Mouse (Mus musculus) spleen, adult 12 weeks (tissue): Measurements from ENCODE around the gene Taf8.

Experiments used
- DNase-seq: peaks from one replicate; pipeline ENCODE4 v3.0.0; 2022; ENCODE audit warnings: low spot score

Gene Taf8

DNA sequence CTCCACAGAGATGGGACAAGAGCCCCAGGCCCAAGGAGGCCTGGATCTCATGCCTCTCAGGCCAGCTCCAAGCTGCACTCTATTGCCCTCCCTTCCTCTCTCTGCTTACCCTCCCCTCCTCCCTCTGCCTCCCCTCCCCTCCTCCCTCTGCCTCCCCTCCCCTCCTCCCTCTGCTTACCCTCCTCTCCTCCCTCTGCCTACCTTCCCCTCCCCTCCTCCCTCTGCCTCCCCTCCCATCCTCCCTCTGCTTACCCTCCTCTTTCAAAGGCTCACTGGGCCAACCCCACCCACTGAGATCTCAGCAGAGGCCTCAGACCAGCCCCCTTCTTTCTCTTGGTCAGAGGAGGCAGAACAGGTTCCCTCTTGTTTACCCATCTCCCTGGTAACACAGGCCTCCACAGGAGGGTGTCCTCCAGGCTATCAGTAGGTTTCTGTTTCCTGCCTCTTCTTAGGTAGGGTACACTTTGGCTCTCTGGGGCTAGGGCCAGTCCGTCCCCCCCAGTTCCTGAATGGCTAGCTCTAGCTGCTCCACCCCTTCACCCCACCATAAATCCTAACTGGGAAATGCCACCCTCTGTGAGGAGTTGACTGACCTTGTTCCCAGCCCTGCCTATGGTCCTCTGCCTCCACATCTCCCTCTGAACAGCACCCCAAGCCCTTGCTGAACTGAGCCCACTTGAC is 17.7 kb downstream of the Taf8 start:
- DNase-seq: no peak

DNA sequence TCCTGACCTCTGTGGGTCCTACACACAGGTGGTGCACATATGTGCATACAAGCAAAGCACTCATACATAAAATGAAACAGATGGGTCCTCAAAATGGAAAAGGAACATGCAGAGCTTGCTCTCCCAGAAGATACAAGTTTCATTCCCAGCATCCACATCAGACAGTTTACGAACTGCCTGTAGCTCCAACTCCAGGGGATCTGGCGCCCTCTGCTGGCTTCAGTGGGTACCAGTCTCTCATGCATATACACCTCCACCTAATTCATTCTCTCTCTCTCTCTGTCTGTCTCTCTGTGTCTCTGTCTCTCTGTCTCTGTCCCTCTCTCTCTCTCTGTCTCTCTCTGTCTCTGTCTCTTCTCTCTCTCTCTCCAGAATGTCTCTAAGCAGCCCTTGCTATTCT is 19.7 kb downstream of the Taf8 start:
- peak; percentile 47 for DNase-seq

DNA sequence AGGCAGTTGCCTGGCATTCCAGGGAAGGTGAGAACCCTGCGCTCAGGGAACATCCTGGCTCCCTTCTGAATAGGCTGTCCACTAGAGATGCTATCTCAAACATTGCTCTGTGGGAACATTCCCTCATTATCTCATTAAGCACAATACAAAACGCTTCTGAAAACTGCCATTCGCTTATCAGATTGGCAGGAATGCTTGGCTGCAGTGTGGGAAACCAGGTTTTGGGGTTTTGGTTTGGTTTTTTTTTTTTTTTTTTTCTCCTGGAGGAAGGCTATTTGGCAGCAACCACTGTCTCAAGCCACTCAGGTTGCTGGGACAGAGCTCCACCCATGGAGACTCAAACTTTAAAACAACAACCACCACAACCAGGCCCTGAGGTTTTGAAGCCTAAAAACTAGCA is 22.2 kb downstream of the Taf8 start:
- no peak for DNase-seq

DNA sequence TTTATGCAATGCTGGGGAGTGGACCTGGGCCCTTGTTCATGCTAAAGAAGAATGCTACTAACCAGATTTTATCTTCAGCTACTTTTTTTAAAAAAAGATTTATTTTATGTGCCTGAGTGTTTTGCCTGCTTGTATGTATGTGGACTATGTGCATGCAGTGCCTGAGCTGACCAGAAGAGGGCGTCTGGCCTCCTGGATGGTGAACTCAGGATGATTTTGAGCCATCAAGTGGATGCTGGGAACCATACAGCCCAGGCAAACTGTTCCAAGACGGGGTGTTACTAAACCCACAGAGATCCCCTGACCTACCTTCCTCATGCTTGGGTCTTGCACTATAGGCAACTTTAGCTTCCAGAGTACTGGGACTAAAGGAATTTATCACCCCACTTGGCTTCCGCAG is 26.4 kb downstream of the Taf8 start:
- DNase-seq: peak; percentile 41

DNA sequence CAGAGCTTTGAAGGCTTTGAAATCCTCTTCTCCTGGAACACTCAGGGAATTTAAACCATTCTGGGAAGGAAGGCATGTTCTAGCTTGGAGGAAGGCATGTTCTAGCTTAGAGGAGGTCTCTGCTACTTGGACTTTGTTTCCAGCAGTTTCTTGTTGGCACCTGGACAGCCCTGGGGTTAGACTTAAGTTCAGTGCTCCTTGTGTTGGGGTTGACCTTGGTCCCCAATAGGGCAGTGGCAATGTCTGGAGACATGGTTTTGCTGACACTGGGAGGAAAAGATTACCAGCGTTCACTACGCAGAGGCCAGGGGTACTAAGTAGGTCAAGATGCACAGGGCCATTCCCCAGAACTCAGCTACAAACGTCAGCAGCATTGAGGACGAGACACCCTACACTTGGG is 26.9 kb downstream of the Taf8 start:
- no peak for DNase-seq

DNA sequence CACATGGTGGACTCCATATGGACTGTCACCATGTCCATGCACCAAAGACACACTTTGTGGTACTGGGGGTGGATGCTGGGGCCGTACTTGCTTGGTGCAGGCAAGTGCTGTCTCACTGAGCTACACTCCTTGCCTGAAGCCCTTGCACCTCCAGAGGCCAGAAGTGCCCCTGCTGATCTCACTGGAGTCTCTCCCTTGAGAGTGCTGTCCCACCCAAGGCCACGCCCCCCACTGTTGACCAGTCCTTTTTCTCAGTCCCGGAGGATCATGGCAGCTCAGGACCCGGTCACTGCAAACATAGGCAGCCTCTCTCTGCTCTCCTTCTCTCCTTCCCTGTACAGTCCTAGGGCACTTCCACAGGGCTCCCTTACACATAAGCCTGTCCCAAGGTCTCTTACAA is 27.8 kb downstream of the Taf8 start:
- DNase-seq: no peak

DNA sequence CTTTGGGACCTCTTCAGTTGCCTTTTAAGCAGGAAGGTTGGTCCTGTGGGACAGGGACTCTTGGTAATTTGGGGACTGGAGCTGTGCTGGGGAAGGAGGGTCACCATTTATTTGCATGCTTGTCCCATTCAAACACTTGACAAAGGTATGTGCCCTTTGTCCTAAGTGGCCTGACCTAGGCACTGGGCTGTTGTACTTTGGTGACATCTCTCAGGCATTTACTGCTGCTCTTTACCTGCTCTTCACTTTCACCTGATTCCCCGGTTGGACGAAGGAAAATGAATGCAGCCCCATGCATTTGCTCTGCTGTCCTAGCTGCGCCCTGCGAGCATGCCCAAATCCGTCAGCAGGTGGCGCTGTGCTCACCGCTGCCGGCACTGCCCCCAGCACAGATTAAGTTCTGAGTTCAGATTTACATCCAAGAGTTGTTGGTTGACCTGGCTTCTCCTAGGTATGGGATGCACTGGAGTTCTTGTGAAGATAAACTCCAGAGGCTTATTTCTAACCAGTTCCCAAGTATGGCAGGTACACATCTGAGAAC is 28.6 kb downstream of the Taf8 start:
- DNase-seq: peak; percentile 53

DNA sequence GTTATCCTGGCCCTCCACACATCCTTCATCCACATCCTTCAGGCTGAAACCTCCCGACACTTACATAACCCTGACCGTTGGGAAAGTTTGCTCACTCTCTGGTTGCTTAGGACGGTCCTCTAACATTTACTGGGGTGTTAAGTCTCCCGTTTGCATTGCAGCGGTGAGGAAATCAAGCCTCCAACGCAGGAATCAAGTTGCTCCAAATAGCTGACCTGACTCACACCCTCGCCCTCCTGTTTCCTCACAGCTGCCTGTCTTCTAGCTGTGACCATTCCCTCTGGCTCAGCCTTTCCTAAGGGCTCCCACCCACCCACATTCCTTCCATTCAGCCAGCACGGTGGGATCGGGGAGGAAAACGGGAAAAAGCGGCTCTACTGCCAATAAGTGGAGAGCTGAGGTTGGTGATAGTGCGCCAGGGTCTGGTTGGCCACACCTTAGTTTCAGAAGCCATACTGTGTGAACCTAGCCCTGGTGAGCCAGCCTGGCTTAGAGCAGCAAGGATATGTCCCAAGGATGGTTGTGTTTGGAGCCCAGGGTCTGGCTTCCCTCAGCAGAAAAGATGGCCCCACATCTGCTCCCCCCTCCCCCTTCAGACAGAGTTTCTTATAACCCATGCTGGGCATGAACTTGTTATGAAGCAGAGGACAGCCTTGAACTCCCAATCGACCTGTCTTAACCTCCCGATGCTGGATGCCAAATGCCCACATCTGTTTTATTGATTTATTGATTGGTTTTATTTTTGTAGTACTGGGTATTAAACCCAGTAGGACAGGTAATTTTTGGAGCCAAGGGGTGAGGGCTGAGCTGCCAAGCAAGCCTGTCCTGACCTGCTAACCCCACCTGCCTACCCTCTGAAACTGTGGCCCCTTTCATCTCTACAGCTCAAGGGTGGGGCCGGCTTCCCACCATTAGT is 29.4 kb downstream of the Taf8 start:
- no peak for DNase-seq

DNA sequence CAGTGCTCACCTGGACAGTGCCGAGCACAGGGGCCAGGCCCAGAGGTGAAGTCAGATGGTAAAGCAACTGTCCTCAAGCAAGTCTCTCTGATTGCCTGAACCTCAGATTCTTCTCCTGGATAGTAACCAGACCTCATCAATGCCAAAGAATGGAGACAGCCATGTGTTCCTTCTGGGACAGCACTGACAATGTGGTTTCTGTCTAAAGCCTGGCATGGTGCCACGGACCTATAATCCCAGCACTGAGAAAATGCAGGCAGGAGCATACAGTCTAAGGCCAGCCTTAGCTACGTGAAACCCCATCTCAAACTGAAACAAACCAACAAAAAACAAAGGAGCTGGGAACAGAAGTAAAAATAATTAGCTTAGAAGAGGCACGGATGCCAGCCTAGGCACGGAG is 31.4 kb downstream of the Taf8 start:
- DNase-seq: no peak

DNA sequence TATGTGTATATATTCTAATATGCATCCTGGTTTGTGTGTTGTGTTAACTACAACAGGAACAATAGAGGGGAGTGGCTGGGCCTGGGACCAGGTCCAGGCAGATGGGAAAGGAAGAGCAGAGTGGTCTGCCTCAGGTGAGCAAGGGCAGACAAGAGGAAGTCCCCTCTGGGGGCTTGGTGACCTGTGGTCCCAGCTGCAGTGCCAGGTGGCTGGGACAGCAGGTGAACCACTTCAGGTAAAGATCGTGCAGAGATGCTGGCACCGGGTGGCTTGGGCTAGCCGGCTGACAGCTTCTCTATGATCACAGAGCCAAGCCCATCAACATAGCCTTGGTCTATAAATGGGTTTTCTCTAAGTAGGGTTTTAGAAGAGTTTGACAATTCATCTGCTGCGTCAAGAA is 32.0 kb downstream of the Taf8 start:
- no peak for DNase-seq

DNA sequence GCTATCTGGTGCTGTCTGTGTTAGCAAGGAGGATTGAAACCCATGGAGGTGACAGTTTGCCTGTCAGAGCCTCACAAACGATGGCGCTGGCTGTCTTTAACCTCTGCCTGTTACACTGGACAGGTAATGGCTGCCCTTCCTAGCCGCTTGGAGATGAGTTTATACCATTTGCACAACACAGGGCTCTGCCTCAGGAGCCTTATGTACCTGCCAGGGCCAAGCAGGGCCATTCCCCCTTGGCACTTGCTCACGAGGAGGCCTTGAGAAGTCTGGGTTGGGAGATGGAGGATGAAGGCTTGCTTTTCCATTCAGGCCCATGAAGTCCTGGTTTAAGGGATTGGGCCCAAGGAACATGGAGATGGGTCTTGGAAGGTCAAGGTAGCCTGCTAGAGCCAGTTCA is 32.5 kb downstream of the Taf8 start:
- no peak for DNase-seq

DNA sequence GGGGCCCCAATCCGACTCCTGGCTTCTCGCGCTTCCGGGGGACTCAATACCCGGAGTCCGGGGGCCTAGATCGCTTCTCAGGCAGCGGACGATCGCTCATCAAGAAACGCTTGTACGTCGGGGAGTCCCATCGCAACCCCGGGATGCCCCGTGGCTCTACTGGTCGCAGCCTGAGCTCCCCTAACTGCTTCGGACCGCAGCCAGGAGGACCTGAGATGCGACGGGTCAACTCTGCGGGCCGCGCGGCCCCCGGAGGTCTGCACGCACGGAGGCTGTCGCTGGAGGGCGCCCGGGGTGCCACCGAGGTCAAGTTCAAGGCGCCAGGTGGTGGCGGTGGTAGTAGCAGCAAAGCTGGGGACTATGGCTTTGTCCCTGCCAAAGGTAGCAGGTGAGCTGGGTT is 33.6 kb downstream of the Taf8 start:
- no peak for DNase-seq

DNA sequence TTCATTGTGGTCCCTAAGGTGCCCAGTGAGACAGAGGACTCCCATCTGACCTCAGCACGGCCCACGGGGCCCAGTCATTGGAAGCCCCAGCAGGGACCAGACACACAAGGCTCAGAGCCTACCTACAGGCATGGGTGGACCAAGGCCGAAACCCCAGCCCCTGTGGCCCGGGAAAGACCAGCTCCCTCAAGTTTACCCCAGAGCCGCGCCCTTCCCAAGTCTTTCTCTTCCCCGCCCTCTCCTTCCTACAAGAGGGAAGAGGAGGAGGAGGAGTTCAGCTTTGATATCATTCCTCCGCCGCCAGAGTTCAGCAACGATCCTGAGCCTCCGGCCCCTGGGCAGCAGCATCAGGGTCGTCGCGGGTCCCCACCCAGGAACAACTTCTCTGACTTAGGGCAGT is 34.0 kb downstream of the Taf8 start:
- DNase-seq: no peak

DNA sequence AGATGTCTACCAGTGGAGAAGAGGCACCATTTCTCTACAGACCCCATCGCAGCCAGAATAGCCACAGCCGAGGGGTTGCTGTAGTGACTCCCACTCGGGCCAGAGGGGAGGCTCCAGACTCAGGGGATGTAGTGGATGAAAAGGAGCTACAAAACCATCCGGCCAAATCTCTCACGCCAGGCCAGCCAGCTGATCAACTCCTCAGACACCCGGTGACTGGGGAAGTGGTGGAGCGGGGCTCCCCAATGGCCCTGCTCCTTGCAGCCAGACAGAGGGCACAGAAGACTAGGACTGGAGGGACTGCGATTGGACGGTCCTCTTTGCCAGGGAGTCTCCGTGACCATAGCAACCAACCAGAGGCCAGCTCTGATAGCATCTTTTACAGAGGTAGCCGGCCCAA is 34.4 kb downstream of the Taf8 start:
- no peak for DNase-seq

DNA sequence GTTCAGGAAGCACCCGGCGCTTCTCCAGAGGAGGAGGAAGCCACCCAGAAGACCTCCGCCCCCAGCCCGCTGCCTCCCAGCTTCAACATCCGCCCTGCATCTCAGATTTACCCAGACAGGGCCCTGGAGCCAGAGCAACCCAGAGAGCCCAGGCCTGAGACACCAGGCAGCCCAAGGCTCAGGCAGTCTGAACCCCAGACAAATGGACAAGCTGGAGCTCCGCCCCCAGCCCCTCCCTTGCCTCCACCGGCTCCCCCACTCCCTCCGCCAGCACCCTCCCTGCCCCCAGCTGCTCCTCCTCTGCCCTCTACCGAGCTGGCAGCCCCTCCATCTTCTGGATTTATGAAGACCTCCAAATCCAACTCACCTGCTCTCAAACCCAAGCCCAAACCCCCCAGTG is 35.8 kb downstream of the Taf8 start:
- no peak for DNase-seq

DNA sequence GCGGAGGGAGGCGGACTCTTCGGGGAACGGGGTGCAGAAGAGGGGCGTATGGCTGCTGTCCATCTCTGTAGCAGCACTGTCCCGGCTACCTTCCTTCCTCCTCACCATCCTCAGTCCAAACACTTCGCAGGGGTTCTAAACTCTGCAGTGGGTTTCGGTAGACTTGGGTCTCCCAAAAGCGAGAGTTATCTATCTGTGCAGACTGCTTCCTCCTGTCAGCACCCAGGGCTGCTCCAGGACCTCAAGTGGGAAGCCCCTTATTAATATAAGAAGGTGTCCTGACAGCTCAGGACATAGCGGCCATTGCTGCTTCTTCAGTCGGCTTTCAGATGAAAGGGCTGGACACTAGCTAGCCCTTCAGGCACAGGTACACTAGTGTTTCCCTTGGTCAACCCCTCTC is 37.1 kb downstream of the Taf8 start:
- DNase-seq: no peak

DNA sequence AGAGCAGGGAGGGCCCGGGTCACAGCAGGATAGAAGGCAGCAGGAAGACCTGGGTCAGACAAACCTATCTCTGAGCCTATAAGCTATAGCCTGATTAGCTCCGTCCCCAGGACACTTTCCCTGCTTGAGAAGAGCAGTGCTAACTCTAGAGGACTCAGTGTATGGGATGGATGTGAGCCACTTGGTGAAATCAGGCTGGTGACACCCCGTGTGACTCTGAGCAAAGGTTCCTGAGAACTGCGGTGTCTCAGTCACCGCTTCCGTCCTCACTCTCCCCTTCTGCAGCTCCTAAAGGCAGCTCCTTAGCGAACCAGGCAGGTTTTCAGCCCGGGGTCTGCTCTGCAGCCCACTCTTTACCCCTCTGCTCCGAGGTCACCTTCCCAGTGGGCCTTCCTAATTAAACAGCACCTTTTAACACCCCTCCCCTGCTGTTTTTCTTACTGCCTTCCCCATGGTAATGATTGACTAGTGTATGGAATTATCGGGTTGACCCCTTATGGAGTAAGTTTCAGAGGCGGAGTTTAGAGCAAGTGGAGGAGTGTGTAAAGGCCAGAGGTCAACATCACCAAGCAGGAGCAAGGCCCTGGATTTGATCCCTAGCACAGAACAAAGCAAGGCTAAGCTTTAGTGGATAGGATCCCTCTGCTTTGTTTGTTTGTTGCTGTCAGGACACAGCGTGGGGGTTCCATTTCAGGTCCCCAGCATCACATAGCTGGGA is 37.7 kb downstream of the Taf8 start:
- no peak for DNase-seq

DNA sequence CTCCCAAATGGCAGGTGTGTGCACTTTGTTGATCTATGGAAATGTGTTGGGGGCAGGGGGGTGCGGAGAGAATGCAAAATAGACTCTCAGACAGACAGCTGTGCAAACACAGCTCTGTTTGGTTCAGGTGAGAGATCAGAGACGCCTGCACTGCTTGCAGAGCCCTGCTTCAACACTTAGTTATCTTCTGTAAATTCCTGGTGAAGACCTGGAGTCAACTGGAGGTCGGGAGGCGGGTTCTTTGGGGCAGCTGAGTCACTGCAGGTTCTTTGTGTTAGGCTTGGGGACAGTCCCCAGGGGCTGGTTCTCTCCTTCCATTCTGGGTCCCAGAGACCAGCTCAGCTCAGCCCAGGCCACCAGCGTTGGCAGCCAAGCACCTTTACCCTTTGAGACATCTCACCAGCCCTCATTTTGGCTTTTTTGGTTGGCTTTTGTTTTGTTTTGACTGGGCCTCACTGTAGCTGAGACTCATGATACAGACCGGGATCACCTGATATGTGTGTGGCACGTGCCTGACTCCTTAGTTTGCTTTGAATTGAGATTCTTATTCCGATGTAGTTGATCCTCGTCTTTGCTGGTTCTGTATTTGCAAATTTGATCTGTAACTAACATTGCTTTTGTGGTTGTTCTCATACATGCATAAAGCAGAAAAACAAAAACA is 39.2 kb downstream of the Taf8 start:
- DNase-seq: no peak

DNA sequence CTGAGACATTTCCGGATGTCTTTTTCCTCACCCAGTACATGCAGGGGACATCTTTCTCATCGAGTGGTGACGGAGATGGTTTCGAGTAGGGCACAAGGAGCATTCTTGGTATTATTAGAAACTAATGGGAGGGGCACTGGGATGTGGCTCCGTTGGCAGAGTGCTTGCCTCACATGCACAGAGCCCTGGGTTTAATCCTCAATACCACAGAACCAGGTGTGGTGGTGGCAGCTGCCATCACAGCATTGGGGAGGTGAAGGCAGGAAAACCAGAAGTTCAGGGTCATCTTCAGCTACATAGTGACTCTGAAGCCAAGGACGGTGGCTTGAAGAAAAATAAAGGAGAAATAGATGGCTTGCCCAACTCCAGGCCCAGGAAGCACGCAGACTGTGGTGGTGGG is 39.9 kb downstream of the Taf8 start:
- no peak for DNase-seq

DNA sequence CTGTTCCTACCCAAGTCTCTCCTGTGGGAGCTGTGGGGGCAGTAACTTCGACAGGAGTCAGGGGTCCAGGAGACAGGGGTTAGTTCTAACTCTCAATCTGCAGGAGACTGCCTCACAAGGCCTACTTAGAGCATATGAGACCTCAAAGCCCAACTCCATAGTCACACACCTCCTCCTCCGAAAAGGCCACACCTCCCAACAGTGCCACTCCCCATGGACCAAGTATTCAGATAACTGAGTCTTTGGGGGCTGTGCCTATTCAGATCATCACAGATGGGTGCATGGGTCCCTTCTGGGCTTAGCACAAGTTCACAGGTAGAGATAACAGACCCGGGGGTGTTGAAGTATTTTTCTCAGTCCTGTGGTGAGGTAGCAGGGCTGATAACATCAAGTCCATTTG is 40.4 kb downstream of the Taf8 start:
- no peak for DNase-seq

DNA sequence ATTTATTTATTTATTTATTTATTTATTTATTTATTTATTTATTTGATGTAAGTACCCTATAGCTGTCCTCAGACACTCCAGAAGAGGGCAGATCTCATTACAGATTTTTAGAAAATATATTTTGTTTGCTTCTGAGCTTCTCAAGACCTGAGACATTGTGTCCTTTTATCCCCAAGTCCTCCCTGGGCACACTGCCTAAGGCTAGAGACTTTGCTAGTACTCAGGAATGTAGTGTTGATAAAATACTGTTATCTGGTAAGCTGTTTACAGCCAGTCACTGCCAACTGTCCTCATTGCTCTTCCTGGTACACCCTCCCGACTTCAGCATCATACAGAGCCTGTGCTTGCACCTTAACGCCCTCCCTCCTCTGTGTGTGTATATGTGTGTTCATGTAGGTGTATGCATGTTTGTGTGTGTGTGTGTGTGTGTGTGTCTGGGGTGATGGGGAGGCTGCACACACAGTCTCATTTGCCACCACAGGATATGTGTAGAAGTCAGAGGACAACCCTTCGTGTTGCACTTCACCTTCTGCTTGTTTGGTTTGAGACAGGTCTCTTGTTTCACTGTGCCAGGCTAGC is 42.7 kb downstream of the Taf8 start:
- no peak for DNase-seq

DNA sequence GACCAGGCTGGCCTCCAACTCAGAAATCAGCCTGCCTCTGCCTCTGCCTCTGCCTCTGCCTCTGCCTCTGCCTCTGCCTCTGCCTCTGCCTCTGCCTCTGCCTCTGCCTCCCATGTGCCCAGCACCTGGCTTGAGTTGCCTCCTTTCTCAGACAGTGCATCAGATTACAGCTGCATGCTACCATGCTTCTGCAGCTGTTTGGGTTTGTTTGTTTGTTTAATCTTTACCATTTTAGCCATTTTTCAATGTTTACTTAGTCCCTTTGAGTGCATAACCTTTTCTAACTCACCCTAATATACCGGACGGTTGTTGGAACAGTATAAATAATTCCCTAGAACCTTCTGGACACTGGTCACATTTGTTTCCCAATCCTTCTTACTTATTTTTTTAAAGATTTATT is 43.2 kb downstream of the Taf8 start:
- no peak for DNase-seq
